Mouse (Mus musculus) adrenal gland, adult (tissue): Measurements from ENCODE around the gene Tmem126a.
A peak's percentile ranks its signal among the peaks of the same experiment; 100 is the strongest.

Experiments used
- DNase-seq, 2 experiments: peaks; one replicate each; pipeline ENCODE4 v3.0.0; 2022 to 2023; ENCODE audit warnings: low spot score in 1 of 2; ENCODE audit not compliant: inconsistent age in 2 of 2

Gene Tmem126a

GRCm38 (mm10) chr7:90409934-90410333 lies 47.1 kb downstream of the Tmem126a start:
- DNase-seq = peak; percentile 60 to 90
